Mouse (Mus musculus): Measurements from ENCODE around the gene Trappc1. TPM values are rescaled to one million over a fixed set of nuclear protein-coding genes. Genes with fewer than 3 reads are reported as not detected.
A peak's percentile ranks its signal among the peaks of the same experiment; 100 is the strongest.

The Trappc1 gene
- total RNA-seq, 2 experiments from 2014 or later: 63.0 to 63.5 TPM

DNA sequence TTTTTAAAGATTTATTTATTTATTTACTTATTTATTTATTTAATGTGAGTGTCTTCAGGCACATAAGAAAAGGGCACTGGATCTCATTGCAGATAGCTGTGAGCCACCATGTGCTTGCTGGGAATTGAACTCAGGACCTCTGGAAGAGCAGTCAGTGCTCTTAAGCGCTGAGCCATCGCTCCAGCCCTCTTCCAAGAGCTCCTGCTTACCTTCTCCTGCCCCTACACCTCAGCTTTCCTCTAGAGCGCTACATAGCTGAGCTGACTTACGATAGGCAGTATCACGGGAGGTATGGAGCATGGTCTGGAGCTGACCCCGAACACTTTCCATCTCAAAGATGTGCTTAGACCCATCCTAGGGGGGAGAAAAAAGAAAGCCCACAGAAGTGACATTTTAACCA lies 2.2 kb upstream of the Trappc1 start:
- Histone ChIP-seq H3K4me3 (no peak overlapping the region), H3K27ac (no peak overlapping the region)
- no peak for DNase-seq (ENCODE audit: low spot score in 2 of 2)
- TF ChIP-seq CTCF (conservative IDR thresholded peaks at IDR 0.05): no peak

DNA sequence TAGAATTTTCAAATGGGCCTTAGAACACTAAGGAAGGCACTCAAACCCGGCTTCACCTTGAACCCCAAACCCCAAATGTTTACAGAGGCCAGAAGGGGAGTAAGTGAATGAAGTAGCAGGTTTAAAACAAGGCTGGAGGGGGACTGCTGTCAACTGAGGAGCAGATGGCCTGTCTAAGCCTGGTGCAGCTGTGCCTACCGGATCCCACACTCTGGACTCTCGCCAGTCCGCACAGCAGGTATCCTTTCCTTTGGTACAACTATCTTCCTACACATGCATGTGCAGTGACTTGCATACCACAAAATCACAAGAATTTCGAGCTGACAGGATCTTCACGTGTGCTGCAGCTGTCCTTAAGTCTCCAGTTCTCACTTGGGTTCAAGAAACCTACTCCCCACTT lies 1.8 kb upstream of the Trappc1 start:
- TF ChIP-seq CTCF (conservative IDR thresholded peaks at IDR 0.05): no peak
- Histone ChIP-seq H3K27ac (no peak overlapping the region), H3K4me3 (no peak overlapping the region)
- no peak for DNase-seq (ENCODE audit: low spot score in 2 of 2)

DNA sequence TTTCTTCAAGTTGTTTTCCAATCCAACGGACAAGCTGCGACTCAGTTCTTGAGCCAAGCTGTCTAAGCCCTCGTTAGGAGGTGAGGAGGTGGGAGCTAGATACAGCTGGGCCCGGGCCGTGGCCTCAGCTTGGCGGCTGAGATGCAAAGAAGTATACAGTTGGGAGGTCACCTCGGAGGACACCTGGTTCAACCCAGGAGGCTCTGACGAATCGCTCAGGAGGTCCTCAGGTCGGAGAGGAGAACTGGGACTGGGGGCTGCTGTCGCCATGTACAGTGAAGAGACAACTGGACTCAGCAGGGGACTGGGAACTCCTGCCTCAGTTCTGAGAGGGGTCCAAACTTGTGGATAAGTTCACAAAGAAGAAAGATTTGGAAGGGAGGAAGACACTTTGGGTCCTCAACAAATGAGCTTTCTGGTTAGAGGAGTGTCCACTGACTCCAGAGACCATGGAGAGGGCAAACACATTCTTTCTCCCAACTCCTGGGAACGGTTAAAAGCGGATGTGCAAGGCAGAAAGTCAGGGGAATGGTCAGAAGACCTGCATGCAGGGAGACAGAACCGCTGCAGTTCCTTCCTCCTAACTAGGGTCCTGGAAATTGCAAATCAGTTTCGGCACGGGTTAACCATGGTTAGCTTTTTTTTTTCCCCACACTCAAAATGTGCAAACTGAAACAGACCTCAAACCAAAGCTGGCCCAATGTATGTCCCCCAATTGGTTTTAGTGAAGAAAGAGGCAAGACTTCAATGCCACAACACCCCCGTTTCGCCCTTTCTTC lies 898 bp upstream of the Trappc1 start:
- H3K4me3 ChIP-seq: peak overlapping the region; percentile 64
- DNase-seq (ENCODE audit: low spot score in 2 of 2): no peak
- H3K27ac ChIP-seq: peak overlapping the region; percentile 90
- no peak for TF ChIP-seq CTCF (conservative IDR thresholded peaks at IDR 0.05)

- Histone ChIP-seq H3K4me3 (peak overlapping the region; percentile 64), H3K27ac (peak overlapping the region; percentile 93; the same call in 1 of the 2 replicates)
- TF ChIP-seq CTCF (conservative IDR thresholded peaks at IDR 0.05): no peak
- DNase-seq (ENCODE audit: low spot score in 2 of 2): no peak
Measured at GRCm38 (mm10) chr11:69324749-69325148, 969 bp downstream of the Trappc1 start.

DNA sequence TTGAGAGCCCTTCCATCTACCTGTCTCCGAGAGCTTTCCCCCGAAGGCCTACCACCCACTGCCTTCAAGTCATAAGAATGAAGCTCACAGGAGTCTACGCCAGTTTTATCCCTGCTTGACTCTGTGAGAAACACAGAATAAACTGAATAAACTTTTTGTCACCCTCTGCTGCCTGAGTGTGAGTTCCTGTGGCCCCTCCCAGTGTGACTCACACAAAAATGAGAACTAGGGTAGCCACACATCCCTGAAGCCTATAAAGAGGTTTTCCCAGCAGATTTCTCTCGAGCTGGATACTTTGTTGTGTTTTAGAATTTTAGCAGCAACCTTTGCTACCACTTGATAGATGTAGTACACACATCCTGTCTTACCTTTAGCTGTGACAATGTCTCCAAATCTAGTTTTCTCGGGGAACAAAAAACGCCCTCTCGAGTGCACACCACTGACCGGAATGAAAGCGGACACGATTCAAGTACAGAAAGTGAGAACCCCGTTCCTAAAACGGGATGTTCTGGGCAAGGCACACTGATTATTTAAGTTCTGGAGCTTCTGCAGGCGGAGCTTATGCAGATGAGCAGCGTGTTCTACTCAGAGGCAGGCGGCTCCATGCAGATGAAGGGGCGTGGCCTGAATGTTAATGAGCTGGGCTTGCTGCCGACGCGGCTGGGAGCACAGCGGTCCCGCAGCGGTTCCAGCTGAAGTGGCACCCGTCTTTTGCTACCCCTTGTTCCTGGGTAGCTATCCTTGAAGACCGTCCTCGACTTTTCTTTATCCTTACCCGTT lies 2.0 kb downstream of the Trappc1 start, which contains the start of gene Kcnab3:
Gene Kcnab3, plus strand, starts transcription at position 631 of the 780 bp plus-strand sequence.
- TF ChIP-seq CTCF (conservative IDR thresholded peaks at IDR 0.05): no peak
- peak within 1 kb of the TSS; percentile 84 for H3K27ac ChIP-seq
- peak; percentile 74 to 86 for DNase-seq (ENCODE audit: low spot score in 2 of 2)
- H3K4me3 ChIP-seq: peak within 1 kb of the TSS; percentile 65

DNA sequence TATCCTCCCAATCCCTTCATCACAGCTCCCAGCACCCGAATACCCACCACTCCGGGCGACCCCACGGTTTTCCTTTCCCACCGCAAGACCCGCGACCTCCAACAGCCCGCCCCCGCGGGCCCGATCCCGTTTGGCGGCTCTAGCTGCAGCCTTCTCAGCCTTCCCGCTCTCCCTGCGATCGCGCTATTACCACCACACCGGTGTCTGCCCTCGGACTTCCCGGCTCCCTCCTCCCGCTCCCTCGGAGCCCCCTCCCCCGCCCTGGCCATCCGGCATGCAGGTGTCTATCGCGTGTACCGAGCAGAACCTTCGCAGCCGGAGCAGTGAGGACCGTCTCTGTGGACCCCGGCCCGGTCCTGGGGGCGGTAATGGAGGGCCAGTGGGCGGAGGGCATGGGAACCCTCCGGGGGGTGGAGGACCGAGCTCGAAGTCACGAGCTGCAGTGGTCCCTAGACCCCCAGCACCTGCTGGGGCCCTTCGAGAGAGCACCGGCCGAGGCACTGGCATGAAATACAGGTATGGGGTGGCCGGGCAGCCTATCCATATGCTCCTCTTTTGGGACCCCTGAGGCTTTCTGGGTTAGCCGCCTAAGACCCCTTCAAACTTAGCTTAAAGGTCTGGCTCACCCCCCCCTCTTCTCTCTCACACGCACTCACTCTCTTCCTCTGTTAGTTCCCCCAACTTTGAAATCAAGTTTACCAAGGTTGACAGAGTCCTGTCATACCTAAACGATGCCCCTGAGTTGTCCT lies 2.8 kb downstream of the Trappc1 start:
- no peak for TF ChIP-seq CTCF (conservative IDR thresholded peaks at IDR 0.05)
- Histone ChIP-seq H3K4me3 (peak overlapping the region; percentile 65), H3K27ac (peak overlapping the region; percentile 84)
- no peak for DNase-seq (ENCODE audit: low spot score in 2 of 2)

DNA sequence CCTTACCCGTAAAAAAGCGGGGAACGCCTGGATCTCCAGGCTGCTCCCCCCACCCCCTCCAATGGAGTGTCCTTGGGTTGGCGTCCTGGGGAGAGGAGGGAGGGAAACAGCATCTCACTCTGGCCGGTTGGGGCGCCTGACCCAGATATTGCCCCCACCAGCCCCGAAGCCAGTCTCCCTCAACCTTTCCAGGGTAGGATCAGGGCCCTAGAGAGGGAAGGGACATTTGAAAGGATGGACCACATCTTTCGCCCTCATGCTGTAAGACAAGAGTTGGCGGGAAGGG lies 3.3 kb downstream of the Trappc1 start:
- no peak for DNase-seq (ENCODE audit: low spot score in 2 of 2)
- Histone ChIP-seq H3K27ac (no peak overlapping the region), H3K4me3 (no peak overlapping the region)

GRCm38 (mm10) chr11:69327648-69328047 lies 3.9 kb downstream of the Trappc1 start:
- DNase-seq (ENCODE audit: low spot score in 2 of 2): no peak
- no peak overlapping the region for H3K4me3 ChIP-seq
- H3K27ac ChIP-seq: no peak overlapping the region
- no peak for TF ChIP-seq CTCF (conservative IDR thresholded peaks at IDR 0.05)

More for the DNA sequence above, 3.3 kb downstream of the Trappc1 start:
- TF ChIP-seq CTCF (conservative IDR thresholded peaks at IDR 0.05): 0 out of 2 replicates have a peak, but pooled peaks have one; percentile 11

- DNase-seq (ENCODE audit: low spot score in 2 of 2): no peak
- no peak overlapping the region for H3K27ac ChIP-seq
- TF ChIP-seq CTCF (conservative IDR thresholded peaks at IDR 0.05): no peak
- no peak overlapping the region for H3K4me3 ChIP-seq
Measured at GRCm38 (mm10) chr11:69328517-69328916, 4.7 kb downstream of the Trappc1 start.

DNA sequence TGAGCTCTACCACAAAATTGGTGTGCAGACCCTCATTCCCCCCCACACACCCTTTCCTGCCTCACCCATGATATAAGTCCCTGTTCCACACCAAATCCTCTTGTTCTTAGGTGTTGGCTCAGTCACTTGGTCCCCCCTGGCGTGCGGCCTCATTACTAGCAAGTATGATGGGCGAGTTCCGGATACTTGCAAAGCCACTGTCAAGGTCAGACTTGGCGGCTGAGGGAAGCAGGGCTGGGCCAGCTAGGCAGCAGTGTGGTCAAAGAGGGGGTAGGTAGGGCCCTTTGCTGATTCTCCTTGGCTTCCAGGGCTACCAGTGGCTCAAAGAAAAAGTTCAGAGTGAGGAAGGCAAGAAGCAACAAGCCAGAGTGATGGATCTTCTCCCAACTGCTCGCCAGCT lies 7.4 kb downstream of the Trappc1 start:
- Histone ChIP-seq H3K27ac (peak overlapping the region; percentile 83; the same call in 1 of the 2 replicates), H3K4me3 (no peak overlapping the region)
- DNase-seq (ENCODE audit: low spot score in 2 of 2): no peak
- TF ChIP-seq CTCF (conservative IDR thresholded peaks at IDR 0.05): no peak

DNA sequence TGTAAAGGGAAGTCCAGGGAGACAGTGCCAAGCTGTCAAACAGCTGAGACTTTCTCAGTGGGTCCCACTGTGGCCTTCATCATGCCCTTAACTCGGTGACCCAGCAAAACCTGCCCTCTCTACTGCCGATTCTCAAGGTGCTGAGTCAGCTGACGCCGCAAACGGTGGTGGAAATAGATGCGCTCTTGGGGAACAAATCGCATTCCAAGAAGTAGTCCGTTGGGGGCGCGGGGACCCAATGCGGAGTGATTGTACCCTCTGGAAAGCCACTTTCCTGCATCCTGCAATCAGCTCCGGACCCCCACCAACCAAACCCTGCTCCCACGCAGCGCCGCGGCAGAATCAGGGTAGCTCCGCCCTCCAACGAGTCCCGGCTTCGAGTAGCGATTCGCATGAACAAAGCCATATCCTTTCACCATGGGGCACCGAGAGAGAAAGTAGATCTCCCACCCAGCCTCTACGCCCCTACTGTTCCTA lies 8.2 kb downstream of the Trappc1 start:
- peak; percentile 77 to 82 for DNase-seq (ENCODE audit: low spot score in 2 of 2)
- H3K4me3 ChIP-seq: peak overlapping the region; percentile 70
- TF ChIP-seq CTCF (conservative IDR thresholded peaks at IDR 0.05): no peak
- H3K27ac ChIP-seq: peak overlapping the region; percentile 83

- peak overlapping the region; percentile 83 for H3K27ac ChIP-seq
- H3K4me3 ChIP-seq: no peak overlapping the region
- DNase-seq (ENCODE audit: low spot score in 2 of 2): no peak
- no peak for TF ChIP-seq CTCF (conservative IDR thresholded peaks at IDR 0.05)
Measured at GRCm38 (mm10) chr11:69332713-69333253, 9.0 kb downstream of the Trappc1 start.
